Mouse (Mus musculus) hindbrain, embryonic 13.5 days (tissue): ENCODE measurements at regions not wholly inside any gene's neighbourhood (a gene's known extent, or its start where the extent isn't known, plus 50 kb on each side); places are given as distances from the start of the nearest gene placed in this dataset.
A peak's percentile ranks its signal among the peaks of the same experiment; 100 is the strongest.
"Not testable (repeated sequence)": the region's sequence is repeated elsewhere in the genome, so short reads cannot be mapped to it uniquely, and the experiment has no call there.

Experiments used
- ATAC-seq: fragments of 200-750 bp; cut with Nextera tagmentation; 2 replicates; pipeline ENCODE4 v1.8.0; 2017; ENCODE audit warnings: moderate TSS enrichment; ENCODE audit not compliant: low FRiP score
- H3K27ac ChIP-seq: fragments of 300-500 bp; sonication (generic); 2 replicates; pipeline ENCODE4 v1.5.1; 2015; ENCODE audit warnings: inconsistent platforms, mild to moderate bottlenecking, moderate library complexity
- H3K27me3 ChIP-seq: fragments of 300-500 bp; sonication (generic); 2 replicates; pipeline ENCODE4 v1.6.1; 2015; ENCODE audit warnings: mild to moderate bottlenecking, inconsistent platforms
- H3K36me3 ChIP-seq: fragments of 300-500 bp; sonication (generic); 2 replicates; pipeline ENCODE4 v1.6.1; 2015; ENCODE audit warnings: mild to moderate bottlenecking, inconsistent platforms
- H3K4me1 ChIP-seq: fragments of 300-500 bp; sonication (generic); replicated peaks from 2 replicates; pipeline ENCODE4 v1.6.1; 2015; ENCODE audit warnings: inconsistent platforms
- H3K4me2 ChIP-seq: fragments of 300-500 bp; sonication (generic); 2 replicates; pipeline ENCODE4 v1.6.1; 2015; ENCODE audit warnings: inconsistent platforms, mild to moderate bottlenecking, moderate library complexity
- H3K4me3 ChIP-seq: fragments of 300-500 bp; sonication (generic); 2 replicates; pipeline ENCODE4 v1.5.1; 2015; ENCODE audit warnings: mild to moderate bottlenecking, inconsistent platforms
- H3K9ac ChIP-seq: fragments of 300-500 bp; sonication (generic); 2 replicates; pipeline ENCODE4 v1.6.1; 2015; ENCODE audit warnings: mild to moderate bottlenecking, inconsistent platforms
- H3K9me3 ChIP-seq: fragments of 300-500 bp; sonication (generic); 2 replicates; pipeline ENCODE4 v1.6.1; 2016; ENCODE audit warnings: inconsistent platforms
- WGBS: fragments of 180-500 bp; shearing (Covaris S2); methylation state at CpG from one replicate; pipeline ENCODE4 v1.1.7; 2015; 5-methylcytosine and 5-hydroxymethylcytosine counted together

- H3K9ac ChIP-seq = no peak overlapping the region
- no peak for ATAC-seq
- no peaks in the 10 kb centered on the region for H3K36me3 ChIP-seq
- no peaks in the 10 kb centered on the region for H3K27me3 ChIP-seq
- no peak overlapping the region for H3K4me2 ChIP-seq
- no peaks in the 10 kb centered on the region for H3K9me3 ChIP-seq
- H3K4me3 ChIP-seq = no peak overlapping the region
- H3K4me1 ChIP-seq = no peaks in the 10 kb centered on the region
- 92% methylated on average over 1 of the region's 1 CpGs for WGBS
- H3K27ac ChIP-seq = no peak overlapping the region
Measured at GRCm38 (mm10) chr3:133677892-133678291, 133.0 kb upstream of the Tet2 start.

GRCm38 (mm10) chr3:133679891-133680290 lies 135.0 kb upstream of the Tet2 start:
- no peak for ATAC-seq
- Histone ChIP-seq H3K4me1 (no peaks in the 10 kb centered on the region), H3K9ac (no peak overlapping the region), H3K27me3 (no peaks in the 10 kb centered on the region), H3K9me3 (no peaks in the 10 kb centered on the region), H3K36me3 (no peaks in the 10 kb centered on the region), H3K4me2 (no peak overlapping the region), H3K27ac (no peak overlapping the region), H3K4me3 (no peak overlapping the region)
- 89% methylated on average over 1 of the region's 1 CpGs for WGBS

- WGBS = 89% methylated on average over 2 of the region's 2 CpGs
- H3K9ac ChIP-seq = no peak overlapping the region
Measured at GRCm38 (mm10) chr3:133680343-133680742, 135.4 kb upstream of the Tet2 start.

GRCm38 (mm10) chr3:133680805-133681204 lies 135.9 kb upstream of the Tet2 start:
- no peaks in the 10 kb centered on the region for H3K36me3 ChIP-seq
- no peaks in the 10 kb centered on the region for H3K27me3 ChIP-seq
- H3K9ac ChIP-seq = no peak overlapping the region
- 86% methylated on average over 3 of the region's 3 CpGs for WGBS
- no peak overlapping the region for H3K27ac ChIP-seq
- H3K4me2 ChIP-seq = no peak overlapping the region
- no peak for ATAC-seq
- no peaks in the 10 kb centered on the region for H3K9me3 ChIP-seq
- no peak overlapping the region for H3K4me3 ChIP-seq
- H3K4me1 ChIP-seq = 0 out of 2 replicates have a peak, but pooled peaks cover 5% of the 10 kb centered on the region

More at GRCm38 (mm10) chr3:133680343-133680742, 135.4 kb upstream of the Tet2 start:
- Histone ChIP-seq H3K9me3 (no peaks in the 10 kb centered on the region), H3K4me3 (no peak overlapping the region), H3K36me3 (no peaks in the 10 kb centered on the region), H3K4me2 (no peak overlapping the region), H3K27ac (no peak overlapping the region), H3K27me3 (no peaks in the 10 kb centered on the region), H3K4me1 (0 out of 2 replicates have a peak, but pooled peaks cover 3% of the 10 kb centered on the region)
- ATAC-seq = no peak

- no peak overlapping the region for H3K27ac ChIP-seq
- no peak overlapping the region for H3K4me3 ChIP-seq
- H3K27me3 ChIP-seq = no peaks in the 10 kb centered on the region
- H3K4me2 ChIP-seq = no peak overlapping the region
- no peak overlapping the region for H3K9ac ChIP-seq
- H3K36me3 ChIP-seq = no peaks in the 10 kb centered on the region
- 0 out of 2 replicates have a peak, but pooled peaks cover 5% of the 10 kb centered on the region for H3K4me1 ChIP-seq
- no peak for ATAC-seq
- no peaks in the 10 kb centered on the region for H3K9me3 ChIP-seq
- WGBS = 86% methylated on average over 5 of the region's 5 CpGs
Measured at GRCm38 (mm10) chr3:133684196-133684743, 139.3 kb upstream of the Tet2 start.

GRCm38 (mm10) chr3:133684747-133685146 lies 139.8 kb upstream of the Tet2 start:
- 0 out of 2 replicates have a peak, but pooled peaks cover 5% of the 10 kb centered on the region for H3K4me1 ChIP-seq
- H3K9me3 ChIP-seq = no peaks in the 10 kb centered on the region
- no peak for ATAC-seq
- H3K4me3 ChIP-seq = no peak overlapping the region
- no peaks in the 10 kb centered on the region for H3K27me3 ChIP-seq
- no peak overlapping the region for H3K9ac ChIP-seq
- H3K27ac ChIP-seq = no peak overlapping the region
- H3K36me3 ChIP-seq = no peaks in the 10 kb centered on the region
- H3K4me2 ChIP-seq = no peak overlapping the region
- WGBS = 85% methylated on average over 3 of the region's 3 CpGs

- 0 out of 2 replicates have a peak, but pooled peaks cover 5% of the 10 kb centered on the region for H3K4me1 ChIP-seq
- no peak overlapping the region for H3K4me2 ChIP-seq
- no peak overlapping the region for H3K9ac ChIP-seq
- ATAC-seq = peak; percentile 43; the same call in 1 of the 2 replicates
- H3K27ac ChIP-seq = no peak overlapping the region
- no peaks in the 10 kb centered on the region for H3K36me3 ChIP-seq
- no peaks in the 10 kb centered on the region for H3K27me3 ChIP-seq
- no peak overlapping the region for H3K4me3 ChIP-seq
- no peaks in the 10 kb centered on the region for H3K9me3 ChIP-seq
- 50% methylated on average over 3 of the region's 3 CpGs for WGBS
Measured at GRCm38 (mm10) chr3:133685393-133685792, 140.5 kb upstream of the Tet2 start.

- 53% methylated on average over 4 of the region's 4 CpGs for WGBS
- ATAC-seq = no peak
Measured at GRCm38 (mm10) chr3:133694057-133694456, 149.1 kb upstream of the Tet2 start.

GRCm38 (mm10) chr3:133696122-133696521 lies 151.2 kb upstream of the Tet2 start:
- Histone ChIP-seq H3K4me2 (no peak overlapping the region), H3K9me3 (no peaks in the 10 kb centered on the region), H3K27ac (no peak overlapping the region), H3K4me3 (no peak overlapping the region), H3K4me1 (no peaks in the 10 kb centered on the region), H3K9ac (no peak overlapping the region), H3K36me3 (no peaks in the 10 kb centered on the region), H3K27me3 (no peaks in the 10 kb centered on the region)
- WGBS = 88% methylated on average over 3 of the region's 3 CpGs
- no peak for ATAC-seq

More at GRCm38 (mm10) chr3:133694057-133694456, 149.1 kb upstream of the Tet2 start:
- Histone ChIP-seq H3K27ac (no peak overlapping the region), H3K9me3 (no peaks in the 10 kb centered on the region), H3K36me3 (no peaks in the 10 kb centered on the region), H3K27me3 (no peaks in the 10 kb centered on the region), H3K4me1 (no peaks in the 10 kb centered on the region), H3K4me2 (no peak overlapping the region), H3K9ac (no peak overlapping the region), H3K4me3 (no peak overlapping the region)

GRCm38 (mm10) chr3:133704849-133705248 lies 159.9 kb upstream of the Tet2 start:
- not testable (repeated sequence) for H3K36me3 ChIP-seq, ATAC-seq, H3K9ac ChIP-seq, H3K4me2 ChIP-seq, H3K4me3 ChIP-seq, H3K27me3 ChIP-seq, H3K9me3 ChIP-seq, H3K27ac ChIP-seq, H3K4me1 ChIP-seq

- H3K4me2 ChIP-seq = no peak overlapping the region
- no peak for ATAC-seq
- H3K27me3 ChIP-seq = no peaks in the 10 kb centered on the region
- H3K9me3 ChIP-seq = no peaks in the 10 kb centered on the region
- WGBS = 72% methylated on average over 1 of the region's 1 CpGs
- H3K27ac ChIP-seq = no peak overlapping the region
- H3K9ac ChIP-seq = no peak overlapping the region
- no peaks in the 10 kb centered on the region for H3K4me1 ChIP-seq
- H3K4me3 ChIP-seq = no peak overlapping the region
- no peaks in the 10 kb centered on the region for H3K36me3 ChIP-seq
Measured at GRCm38 (mm10) chr3:133711518-133711917, 166.6 kb upstream of the Tet2 start.

GRCm38 (mm10) chr3:133722550-133723290 lies 177.8 kb upstream of the Tet2 start:
- H3K4me2 ChIP-seq = no peak overlapping the region
- no peaks in the 10 kb centered on the region for H3K36me3 ChIP-seq
- H3K27me3 ChIP-seq = no peaks in the 10 kb centered on the region
- H3K9me3 ChIP-seq = no peaks in the 10 kb centered on the region
- WGBS = 77% methylated on average over 3 of the region's 3 CpGs
- no peaks in the 10 kb centered on the region for H3K4me1 ChIP-seq
- H3K4me3 ChIP-seq = no peak overlapping the region
- H3K9ac ChIP-seq = no peak overlapping the region
- H3K27ac ChIP-seq = no peak overlapping the region
- ATAC-seq = no peak

GRCm38 (mm10) chr3:133726831-133727230 lies 181.9 kb upstream of the Tet2 start:
- ATAC-seq = no peak
- 88% methylated on average over 6 of the region's 6 CpGs for WGBS
- Histone ChIP-seq H3K4me3 (no peak overlapping the region), H3K9ac (no peak overlapping the region), H3K9me3 (no peaks in the 10 kb centered on the region), H3K36me3 (no peaks in the 10 kb centered on the region), H3K27ac (no peak overlapping the region), H3K4me1 (no peaks in the 10 kb centered on the region), H3K27me3 (no peaks in the 10 kb centered on the region), H3K4me2 (no peak overlapping the region)
